Mouse (Mus musculus) megakaryocyte progenitor cell, adult 5-6 weeks (primary cell): ENCODE measurements at regions not wholly inside any gene's neighbourhood (a gene's known extent, or its start where the extent isn't known, plus 50 kb on each side); places are given as distances from the start of the nearest gene placed in this dataset.

Source experiments
- ATAC-seq: replicated peaks from 2 replicates; pipeline ENCODE4 v1.8.0; 2016; ENCODE audit warnings: mild to moderate bottlenecking, moderate TSS enrichment, inconsistent platforms; ENCODE audit not compliant: poor library complexity

DNA sequence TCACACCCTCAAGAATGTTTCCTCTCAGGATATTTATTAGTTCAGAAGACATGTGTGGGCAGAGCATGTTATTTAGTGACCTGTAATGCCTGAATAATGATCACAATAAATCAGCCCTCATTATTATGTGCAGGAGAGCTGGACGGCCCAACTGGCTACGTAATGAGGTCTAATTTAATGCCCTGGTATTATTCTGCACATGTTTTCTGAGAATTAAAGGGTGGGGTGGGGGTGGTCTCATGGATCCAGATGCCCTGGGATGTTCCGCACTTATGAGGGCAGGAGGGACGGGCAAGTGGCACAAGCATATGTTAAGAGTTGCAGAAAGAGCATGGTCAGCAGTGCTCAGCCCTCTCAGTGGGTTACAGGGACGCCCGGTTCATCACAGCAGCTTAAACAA, 339.7 kb upstream of the Npvf start:
- no peak for ATAC-seq

DNA sequence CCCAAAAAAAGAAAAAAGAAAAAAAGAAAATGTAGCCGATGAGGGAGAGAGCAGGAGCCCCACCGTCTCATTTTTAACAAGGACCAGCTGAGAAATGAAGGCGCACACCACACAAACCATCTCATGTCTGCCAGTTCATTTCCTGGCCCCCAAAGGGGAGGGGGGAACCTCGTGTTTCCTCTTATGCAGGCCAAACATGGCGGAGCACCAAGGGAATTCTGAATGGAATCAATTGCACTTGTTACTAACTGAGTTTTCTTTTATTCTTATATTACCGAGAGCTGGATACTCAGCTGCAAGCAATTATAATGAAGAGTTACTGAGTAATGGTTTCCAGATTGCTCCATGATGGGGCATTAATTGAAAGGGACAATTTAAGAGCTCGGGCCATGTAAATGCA, 348.5 kb upstream of the Npvf start:
- no peak for ATAC-seq

DNA sequence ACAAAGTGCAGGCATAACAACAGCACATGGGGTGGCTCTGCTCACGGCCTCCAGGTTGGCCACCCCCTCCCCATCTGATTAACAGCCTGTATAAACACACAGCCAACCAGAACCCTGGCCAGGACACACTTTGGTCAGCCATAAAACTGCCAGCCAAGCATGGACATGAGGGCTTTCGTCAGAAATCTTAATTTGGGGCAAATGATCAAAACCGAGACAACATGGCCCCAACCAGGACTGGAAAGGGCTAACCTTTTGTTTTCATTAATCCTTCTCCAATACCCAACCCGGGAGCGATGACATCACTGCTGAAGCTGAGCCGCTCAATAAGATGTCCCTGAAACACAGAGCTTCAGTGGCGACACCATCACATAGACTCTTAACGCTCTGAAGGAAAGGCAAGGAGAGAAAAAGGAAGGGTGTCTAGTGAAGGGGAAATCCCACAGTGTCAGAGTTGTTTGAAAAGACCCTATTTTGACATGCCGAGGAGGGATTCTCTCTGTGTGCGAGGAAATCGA, 351.9 kb upstream of the Npvf start:
- no peak for ATAC-seq

DNA sequence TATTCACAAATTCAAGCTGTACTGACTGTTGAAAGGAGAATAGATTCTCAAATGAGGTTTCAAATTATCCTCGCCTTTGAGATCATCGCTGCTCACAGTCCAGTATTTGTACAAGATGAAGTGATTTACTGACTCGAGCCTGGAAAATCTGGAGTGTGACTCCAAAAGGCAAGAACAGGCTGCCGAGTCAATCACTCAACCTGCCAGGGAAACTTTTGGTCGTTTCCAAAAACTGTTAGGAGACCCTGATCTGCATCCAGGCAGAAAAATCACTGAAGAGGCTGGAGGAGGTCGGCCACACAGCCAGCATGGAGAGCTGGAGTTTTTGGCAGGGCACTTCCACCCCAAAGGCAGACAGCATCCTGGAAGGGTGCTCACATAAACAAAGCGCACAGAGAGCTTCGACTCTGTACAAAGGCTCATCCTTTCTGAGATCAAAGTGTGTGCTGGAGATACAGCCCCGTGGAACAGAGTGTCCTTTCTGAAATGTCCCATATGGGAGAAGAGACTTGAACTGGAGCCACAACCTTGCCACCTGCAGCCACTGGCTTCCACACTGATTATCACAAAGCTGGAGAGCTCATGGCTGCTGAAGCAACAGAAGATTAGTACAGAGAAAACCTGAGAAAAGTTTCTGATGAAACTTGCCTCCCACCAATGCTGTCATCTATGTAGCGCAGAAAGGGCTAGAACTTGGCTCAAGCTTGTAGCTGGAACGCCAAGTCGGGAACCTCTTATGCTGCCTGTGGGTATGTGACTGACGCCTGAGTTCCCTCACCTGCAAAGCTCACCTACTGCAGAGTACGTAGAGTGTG, 355.5 kb upstream of the Npvf start:
- ATAC-seq = no peak

DNA sequence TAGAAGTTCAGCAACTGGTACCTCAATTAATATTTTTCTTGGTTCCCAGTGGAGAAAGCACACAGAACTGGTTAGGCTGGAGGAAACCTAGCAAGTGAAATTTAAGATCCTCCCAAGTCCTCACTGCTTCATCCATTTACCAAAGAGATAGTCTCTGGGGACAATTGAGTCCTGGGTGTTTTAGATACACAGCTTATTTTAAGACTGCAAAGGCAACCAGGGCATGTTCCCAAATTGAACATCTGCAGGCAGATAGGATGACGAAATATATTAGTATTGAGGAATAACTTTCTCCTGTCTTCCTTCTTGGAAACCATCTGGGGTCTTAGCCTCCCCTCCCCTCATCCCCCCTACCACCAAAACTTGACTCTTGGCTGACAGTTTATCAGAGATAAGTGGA, 356.3 kb upstream of the Npvf start:
- ATAC-seq = no peak

DNA sequence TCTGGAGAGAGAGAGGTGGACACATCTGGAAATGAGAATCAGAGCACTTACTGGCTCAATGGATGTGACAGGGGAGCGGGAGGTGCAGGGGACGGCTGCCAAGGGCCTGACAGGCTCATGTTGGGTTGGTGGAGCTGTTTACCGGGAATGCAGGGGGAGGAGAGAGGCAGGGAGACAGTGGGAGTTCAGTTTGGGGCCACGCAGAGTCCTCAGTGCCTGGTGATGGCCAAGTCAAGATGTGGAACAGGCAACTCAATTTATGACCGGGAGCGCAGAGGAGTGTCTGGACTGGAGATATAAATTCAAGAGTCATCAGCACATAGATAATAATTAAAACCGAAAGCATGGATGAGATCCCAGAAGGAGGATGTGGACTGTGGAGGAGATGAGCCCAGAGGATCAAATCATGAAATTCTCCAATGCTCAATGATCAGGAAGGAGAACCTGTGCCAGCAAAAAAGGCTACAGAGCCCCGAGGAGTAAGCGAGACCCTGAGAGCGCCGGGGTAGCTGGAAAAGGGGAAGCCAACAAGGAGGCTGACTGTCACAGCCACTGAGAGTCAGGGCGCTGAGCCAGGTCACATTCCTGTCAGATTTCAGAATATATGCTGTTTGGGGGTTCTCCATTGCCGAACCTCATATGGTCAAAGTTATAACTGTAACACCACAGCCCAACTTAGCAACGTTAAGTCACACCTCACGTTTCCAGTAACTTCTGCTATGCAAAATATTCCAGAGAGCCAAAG, 358.0 kb upstream of the Npvf start:
- ATAC-seq = no peak

DNA sequence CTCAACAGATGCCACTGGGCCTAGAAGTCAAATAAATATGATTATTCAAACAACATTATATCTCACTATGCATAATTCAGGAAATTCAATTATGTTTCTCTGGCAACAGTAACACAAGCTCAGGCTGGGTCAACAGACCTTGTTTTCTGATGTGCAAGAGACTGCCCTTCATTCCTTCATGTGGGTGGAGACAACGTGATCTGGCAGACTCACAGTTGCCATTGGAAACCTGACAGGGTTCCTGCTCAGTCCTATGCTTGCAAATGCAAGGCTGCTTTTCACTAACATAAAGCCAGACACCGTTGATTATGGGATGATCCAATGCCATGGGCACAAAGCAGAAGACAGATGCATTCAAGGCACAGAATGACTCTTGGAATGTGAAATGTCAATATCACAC, 361.5 kb upstream of the Npvf start:
- no peak for ATAC-seq

DNA sequence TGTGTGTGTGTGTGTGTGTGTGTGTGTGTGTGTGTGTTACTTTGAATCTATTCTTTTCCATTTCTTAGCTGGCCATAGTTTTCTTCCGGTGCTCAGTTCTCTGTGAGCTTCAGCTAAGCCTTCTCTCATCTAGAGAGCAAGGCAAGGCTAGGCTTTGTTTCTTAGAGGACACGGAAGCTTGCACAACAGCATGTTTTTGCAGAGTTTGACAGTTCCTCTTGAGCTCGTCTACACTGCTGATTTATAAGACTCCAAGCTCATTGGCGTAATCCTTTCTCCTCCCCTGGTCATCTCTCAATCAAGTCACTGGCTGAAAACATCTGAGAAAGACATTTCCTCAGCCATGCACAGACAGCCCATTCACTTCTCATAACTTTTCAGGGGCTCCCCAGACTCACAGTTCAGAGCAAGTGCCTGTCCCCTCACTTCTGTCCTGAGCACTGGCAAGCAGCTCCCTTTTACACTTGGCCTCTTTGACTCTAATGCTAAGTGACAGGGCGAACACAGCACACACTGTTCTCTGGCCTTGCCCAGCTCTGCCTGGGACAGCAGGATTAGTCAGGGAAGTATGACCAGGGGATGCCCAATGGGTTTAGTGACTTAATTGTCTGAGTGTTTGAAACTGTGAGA, 362.3 kb upstream of the Npvf start:
- peak; percentile 37 for ATAC-seq

DNA sequence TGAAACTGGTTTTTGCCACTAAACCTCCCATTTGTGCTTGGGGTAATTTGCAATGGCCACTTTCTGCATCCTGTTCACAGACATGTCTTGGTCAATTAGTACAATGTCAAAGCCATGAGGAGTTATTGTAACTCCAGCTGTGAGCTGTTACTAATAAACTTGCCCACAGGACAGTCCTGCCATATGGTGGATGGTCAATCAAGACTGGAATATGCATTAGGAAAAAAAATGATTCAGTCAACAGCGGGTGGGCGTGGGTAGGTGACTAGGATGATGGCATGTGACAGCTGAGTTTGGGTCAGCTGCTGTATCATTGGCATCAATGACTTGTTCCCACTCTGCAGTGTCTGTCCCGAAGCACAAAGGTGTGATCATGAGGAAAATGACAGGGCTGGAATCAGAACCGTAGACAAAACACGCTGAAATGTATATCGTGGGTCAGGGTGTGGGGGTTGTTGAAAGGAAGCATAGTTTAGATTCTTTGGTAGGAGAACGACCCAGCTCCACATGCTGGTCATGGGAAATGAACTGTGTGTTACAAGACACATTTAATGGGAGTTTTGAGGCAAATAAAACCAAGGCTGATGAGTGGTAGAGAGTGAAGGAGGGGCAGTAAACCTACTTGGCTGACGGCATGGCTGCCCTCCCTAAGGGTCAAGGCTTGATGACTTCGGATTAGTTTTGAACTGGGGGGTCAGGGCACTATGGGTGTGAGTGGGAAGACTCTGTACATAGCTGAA, 363.2 kb upstream of the Npvf start:
- no peak for ATAC-seq

DNA sequence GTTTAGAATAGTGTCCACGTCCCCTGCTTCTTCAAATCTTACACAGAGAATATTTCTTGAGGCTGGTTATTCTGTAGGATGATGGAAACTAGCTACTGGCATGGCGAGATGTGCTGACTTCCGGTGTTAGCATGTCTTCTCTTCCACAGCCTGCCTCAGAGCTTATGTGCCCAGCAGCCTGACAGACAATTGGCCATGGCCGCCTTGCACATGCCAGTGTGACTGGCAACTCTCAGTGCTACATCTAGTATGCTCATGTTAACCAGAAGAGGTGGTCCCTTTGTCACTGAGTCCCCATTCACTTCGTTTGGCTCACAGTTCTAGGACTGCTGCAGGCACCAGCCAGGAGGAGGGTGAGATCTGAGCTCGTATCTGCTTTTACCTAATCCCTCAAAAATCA, 367.0 kb upstream of the Npvf start:
- ATAC-seq = no peak

DNA sequence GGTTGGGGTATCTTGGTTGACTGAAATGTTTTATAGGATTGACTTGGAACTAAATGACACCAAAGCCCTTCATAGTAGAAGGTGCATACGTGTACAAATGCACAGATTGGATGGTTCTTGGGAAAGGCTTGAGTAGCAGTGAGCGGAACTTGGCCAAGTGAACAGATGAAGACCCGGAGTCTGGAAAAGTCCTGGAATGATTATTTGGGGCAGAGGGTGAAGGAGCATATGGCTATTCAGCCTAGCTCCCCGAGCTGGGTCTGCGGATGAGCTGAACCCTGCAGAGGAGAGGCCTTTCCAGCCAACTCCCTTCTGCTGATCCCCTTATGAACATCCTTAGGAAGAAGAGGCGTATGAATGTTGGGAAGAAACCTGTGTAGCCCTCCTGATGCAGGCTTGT, 369.1 kb upstream of the Npvf start:
- ATAC-seq = no peak

DNA sequence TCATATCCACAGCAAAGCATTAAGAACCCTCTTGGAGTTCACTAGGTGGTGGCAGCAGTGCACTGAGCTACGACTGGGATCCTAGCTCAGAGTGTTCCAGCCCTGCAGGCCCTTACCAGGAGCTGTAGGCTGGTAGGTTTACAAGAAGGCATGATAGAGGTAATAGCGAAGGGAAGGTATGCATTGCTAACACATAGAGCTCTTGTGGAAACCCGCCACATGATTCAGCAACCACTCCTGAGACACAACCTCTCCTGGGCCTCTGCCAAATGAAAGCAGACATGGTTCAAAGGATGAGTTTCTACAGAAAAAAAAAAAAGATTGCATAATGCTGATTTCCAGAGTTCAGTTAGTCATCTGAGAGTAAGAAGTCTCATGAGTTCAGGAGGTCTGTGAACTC, 370.5 kb upstream of the Npvf start:
- 0 out of 2 replicates have a peak, but pooled peaks have one; percentile 23 for ATAC-seq

DNA sequence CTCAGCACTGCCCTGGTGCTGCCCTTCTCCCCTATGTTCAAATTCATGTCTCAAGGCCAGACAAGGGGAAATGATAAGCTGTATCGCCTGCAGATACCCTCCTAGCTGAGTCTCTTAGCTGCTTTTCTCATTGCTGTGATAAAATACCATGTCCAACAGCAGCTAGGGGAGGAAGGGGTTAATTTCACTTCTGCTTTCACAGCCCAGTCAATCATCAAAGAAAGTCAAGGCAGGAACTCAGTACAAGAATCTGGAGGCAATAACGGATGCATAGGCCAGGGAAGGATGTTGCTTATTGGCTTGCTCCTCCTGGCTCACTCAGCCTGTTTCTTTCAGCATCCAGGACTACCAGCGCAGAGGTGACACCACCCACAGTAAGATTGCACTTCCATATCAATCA, 371.2 kb upstream of the Npvf start:
- no peak for ATAC-seq

DNA sequence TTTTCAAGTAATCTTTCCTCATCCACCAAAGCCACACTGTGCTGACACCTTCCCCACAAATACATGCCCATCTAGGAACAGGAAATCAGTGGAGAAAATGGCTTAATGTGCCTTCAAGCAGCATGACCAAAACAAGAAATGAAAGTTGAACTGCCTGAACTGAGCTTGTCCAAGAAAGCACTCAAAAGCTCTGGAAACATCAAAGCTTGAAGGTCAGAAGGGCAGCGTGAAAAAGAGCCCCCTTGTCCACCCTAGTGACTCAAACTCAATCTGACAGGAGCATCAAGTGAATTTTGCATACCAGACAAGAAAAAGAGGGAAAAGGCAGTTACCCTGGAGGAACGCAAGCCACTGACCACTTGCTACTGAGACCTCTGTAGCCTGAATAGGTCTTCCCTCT, 373.1 kb upstream of the Npvf start:
- 0 out of 2 replicates have a peak, but pooled peaks have one; percentile 34 for ATAC-seq

DNA sequence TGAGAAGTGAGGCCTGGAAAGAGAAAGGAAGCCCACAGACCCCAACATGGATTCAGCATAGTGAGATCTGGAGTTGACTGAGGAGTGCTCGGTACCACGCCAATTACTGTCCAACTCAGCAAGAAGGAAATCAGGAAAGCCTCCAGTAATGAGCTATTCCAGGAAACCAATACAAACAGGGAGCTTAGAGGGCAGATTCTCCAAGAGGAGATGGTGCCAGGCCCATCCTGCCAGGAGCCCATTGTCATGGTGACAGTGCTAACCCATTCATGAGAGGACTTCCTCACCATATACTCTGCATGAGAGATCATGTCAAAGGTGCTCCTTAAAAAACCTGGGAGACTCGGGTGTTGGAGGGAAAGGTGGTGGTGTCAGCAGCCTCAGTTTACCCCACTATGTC, 375.3 kb upstream of the Npvf start:
- ATAC-seq = no peak

DNA sequence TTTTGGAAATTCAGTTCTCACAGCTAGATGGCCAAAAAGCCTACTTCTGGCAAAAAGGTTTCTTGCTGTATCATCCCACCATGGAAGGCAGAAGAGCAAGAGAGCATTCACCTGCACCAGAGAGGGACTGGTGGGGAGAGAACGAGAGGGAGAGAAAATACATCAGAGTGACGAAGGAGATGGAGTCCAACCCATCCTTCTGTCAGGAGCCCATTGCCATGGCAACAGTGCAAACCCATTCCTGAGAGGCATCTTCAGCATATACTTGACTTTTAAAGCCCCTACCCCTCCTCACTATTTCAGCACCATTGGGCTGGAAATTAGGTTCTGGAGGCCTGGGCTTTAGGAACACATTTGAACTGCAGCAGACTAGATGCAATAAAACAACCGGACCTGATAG, 375.7 kb upstream of the Npvf start:
- ATAC-seq = no peak

DNA sequence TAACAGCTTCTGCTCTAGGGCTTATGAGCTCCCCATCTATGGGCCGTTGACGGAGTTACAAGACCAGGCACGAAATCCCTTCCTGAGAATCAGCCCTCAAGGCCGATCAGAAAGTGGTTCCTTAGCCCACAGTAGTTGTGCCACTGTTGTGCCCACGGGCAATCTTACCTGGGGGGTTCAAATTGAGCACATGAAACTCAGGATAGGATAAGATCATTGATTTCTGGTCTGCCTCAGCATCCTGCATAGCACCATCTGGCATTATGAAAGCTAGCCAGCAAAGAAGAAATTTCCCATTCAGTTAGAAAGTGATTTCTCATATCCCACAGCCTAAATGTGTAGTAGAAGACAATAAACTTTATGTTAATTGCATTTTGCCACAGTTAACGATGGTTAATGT, 379.6 kb upstream of the Npvf start:
- ATAC-seq = no peak

DNA sequence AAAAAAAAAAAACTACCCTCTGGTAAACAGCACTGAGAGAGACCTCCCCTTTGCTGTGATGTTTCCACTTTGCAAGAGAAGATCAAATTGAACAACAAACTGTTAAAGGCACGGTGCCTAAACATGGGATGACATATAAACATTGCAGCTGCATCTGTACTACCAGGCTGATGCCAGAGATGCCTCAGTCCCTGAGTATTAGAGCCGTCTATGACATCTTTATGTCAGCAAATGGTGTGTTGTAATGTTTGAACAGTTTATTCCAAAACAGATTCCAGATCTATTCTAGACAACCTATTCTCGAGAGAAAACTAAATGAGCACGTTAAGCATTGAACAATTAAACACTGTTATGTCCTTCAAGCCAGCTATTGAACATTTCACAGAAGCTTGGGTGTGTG, 381.8 kb upstream of the Npvf start:
- no peak for ATAC-seq

DNA sequence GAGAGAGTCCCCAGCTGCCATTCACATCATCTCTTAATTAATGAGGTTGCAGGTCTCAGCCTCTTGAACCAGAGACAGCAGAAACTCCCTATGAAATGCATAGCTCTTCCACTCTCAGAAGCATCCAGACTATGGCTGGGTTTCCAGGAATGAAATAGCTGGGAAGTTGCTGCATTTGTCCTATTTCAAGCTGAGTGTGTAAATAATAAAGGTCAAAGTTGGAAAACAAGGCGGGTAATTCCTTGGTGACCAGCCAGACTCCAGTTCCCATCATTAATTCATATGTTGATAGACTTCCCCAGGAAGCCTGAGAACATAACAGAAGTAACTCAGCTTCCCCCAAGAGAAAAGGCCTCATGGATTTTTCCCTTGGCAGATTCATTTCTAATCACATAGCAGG, 382.3 kb upstream of the Npvf start:
- no peak for ATAC-seq

DNA sequence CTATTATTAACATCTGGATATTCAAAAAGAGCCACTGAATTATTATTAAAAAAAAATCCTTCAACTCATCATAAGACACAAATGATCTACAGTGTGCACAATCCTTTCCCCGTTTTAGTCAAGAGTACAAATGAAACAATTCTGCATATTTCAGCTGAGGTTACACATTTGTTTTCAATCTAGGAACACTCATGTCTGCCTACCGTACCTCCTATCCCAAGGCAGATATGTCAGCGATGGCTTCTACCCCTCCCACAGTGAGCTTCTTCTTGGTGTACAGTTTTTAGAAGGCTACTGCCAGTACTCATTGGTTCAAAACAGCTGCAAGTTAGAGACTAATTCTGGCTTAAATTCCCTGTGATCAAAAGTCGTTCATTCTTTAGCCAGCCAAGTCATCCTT, 382.7 kb upstream of the Npvf start:
- ATAC-seq = no peak

DNA sequence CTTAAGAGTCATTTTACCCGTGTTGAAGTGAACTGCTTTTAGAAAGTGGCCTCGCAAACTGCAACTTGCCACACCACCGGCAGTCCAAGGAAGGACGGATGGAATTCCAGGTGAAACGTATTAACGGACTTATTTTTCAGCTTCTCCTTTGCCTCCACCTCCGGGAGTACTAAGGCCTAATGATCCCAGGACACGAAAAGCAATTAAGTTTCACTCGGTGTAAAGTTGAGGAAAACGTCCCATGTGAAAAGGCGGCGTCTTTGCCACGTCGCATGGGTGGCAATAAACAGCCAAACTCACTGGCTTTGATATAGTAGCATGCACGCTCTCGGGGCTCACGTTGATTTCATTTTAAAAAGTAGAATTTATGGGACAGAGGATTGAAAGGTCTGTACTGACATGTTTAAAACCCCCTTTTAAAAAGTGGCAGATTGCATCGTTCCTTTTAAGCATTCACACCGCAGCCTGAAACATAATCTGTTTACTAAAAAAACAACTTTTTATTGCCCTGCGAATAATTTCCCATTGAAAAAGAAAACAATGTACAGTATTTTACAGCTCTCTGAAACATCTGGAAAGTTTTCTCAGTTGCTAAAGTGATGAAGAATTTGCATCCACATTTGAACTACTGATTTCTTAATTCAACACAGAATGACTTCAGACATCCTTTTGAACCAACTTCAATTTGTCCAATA, 385.4 kb upstream of the Npvf start:
- no peak for ATAC-seq
